Mouse (Mus musculus) intestine, embryonic 16.5 days (tissue): ENCODE measurements around the gene Nyap2. TPM values are rescaled to one million over a fixed set of nuclear protein-coding genes. Genes with fewer than 3 reads are reported as not detected.

Experiments used
- ATAC-seq: fragments of 200-750 bp; cut with Nextera tagmentation; 2 replicates; pipeline ENCODE4 v1.8.0; 2017; ENCODE audit warnings: moderate TSS enrichment, moderate library complexity
- H3K27ac ChIP-seq: fragments of 300-500 bp; sonication (generic); 2 replicates; pipeline ENCODE4 v1.5.1; 2014; ENCODE audit warnings: mild to moderate bottlenecking, low read length
- H3K27me3 ChIP-seq: fragments of 300-500 bp; sonication (generic); replicated peaks from 2 replicates; pipeline ENCODE4 v1.6.1; 2014; ENCODE audit warnings: low read length, control low read depth, mixed read lengths; ENCODE audit not compliant: control insufficient read depth, insufficient read depth
- H3K36me3 ChIP-seq: fragments of 300-500 bp; sonication (generic); 2 replicates; pipeline ENCODE4 v1.6.1; 2014; ENCODE audit warnings: low read length, control low read depth; ENCODE audit not compliant: control insufficient read depth, insufficient read depth
- H3K4me1 ChIP-seq: fragments of 300-500 bp; sonication (generic); 2 replicates; pipeline ENCODE4 v1.6.1; 2014; ENCODE audit warnings: low read length, control low read depth, mixed read lengths; ENCODE audit not compliant: control insufficient read depth, insufficient read depth
- H3K4me2 ChIP-seq: fragments of 300-500 bp; sonication (generic); 2 replicates; pipeline ENCODE4 v1.6.1; 2014; ENCODE audit warnings: low read depth, low read length, control low read depth
- H3K4me3 ChIP-seq: fragments of 300-500 bp; sonication (generic); 2 replicates; pipeline ENCODE4 v1.5.1; 2014; ENCODE audit warnings: mild to moderate bottlenecking, low read length
- H3K9ac ChIP-seq: fragments of 300-500 bp; sonication (generic); 2 replicates; pipeline ENCODE4 v1.6.1; 2014; ENCODE audit warnings: low read depth, low read length
- H3K9me3 ChIP-seq: fragments of 300-500 bp; sonication (generic); 2 replicates; pipeline ENCODE4 v1.6.1; 2016; ENCODE audit warnings: low read length, control low read depth; ENCODE audit not compliant: control insufficient read depth
- WGBS: fragments of 180-500 bp; shearing (Covaris S2); extraction: QIAGEN DNeasy Blood & Tissue Kit; methylation state at CpG from one replicate; pipeline ENCODE4 v1.1.7; 2014; 5-methylcytosine and 5-hydroxymethylcytosine counted together
- polyA plus RNA-seq: library from polyadenylated mRNA; unstranded; fragments of >200 nt; fragmentation: Nextera tagmentation; extraction: Ambion mirVana; gene quantifications from 2 replicates; pipeline ENCODE4 v1.2.1, GENCODE M21; 2015

Gene Nyap2
- 0.21 and 0.40 TPM in 2 replicates for polyA plus RNA-seq

DNA sequence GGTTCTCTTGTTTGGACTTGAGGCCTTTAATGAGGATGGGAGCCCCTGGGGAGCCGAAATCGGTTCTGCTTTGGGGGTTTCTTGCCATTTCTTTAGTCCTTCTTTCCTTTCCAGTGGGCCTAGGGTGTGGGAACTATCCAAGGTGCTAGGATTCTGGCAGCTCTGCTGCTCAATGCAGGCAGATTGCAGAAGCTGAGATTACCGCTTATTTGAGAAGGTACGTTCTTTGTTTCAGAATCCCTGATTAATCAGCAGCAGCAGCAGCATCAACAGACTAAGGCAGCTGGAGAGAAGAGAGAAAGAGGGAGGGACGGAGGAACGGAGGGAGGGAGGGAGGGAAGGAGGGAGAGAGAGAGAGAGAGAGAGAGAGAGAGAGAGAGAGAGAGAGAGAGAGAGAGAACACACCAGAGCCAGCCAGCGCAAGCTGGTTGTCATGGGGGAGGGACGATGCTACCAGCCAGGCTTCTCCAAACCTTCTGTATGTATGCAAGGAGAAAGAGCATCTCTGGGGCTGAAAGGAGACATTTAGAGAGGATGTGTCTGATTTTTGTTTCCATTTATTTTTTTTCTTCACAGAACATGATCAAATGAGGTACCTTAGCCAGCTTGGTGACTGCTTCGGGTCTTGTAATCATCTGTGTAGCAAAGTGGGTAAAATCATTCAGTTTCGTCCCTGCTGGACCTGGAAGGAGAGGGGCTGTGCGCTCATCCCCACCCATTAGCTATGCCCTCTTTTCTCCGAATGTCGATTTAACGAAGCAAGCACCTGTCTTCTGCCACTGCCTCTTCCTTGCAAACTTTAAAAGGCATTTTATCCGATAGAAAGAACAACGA is at the start of gene Nyap2:
Gene Nyap2, plus strand, starts transcription at position 120 of the 834 bp plus-strand sequence.
- Histone ChIP-seq H3K27me3 (no peaks in the 10 kb centered on the region), H3K4me2 (no peak within 1 kb of the TSS), H3K4me3 (no peak within 1 kb of the TSS), H3K27ac (no peak within 1 kb of the TSS), H3K36me3 (no peaks in the 10 kb centered on the region), H3K9me3 (no peaks in the 10 kb centered on the region), H3K4me1 (no peaks in the 10 kb centered on the region), H3K9ac (no peak within 1 kb of the TSS)
- no peak for ATAC-seq
- 36% methylated on average over 16 of the region's 16 CpGs for WGBS

DNA sequence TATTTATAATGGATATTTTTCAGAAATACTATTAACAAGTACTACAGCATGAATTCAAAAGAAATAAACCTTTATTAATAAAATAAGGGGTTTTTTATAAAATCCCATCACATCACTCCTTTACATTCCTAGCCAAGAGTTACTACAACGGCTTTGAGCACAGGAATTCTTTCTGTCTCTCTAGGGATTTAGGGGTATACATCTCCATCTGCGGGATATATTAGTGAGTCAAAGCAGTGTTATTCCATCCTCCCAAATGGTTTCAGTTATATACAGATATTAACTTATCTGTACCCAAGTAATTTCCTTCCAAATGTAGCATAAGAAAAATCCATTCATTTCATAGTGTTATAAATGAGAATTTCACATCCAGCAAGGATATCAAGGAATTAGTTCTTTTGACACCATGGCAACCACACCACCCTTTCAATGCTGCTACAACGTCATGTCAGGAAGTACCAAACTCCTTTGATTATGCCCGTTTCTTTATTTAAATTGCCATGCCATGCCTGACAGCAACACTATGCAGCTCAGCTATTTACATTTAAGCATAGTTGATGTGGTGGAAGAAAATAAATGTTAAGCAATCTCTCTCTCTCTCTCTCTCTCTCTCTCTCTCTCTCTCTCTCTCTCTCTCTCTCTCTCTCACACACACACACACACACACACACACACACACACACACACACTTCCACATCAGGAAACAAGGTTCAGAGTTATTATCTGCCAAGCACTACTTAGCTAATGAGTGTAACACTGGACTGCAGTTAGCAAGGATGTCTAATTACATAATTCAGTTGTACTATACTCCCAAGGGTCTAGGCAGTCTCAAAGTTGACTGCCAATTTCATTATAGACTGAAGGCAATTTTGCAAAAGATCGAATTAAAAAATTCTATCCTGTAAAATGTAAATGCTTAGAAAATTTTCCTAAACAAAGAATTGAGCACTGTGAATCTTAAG is 33.6 kb upstream of the Nyap2 start:
- Histone ChIP-seq H3K27me3 (no peaks in the 10 kb centered on the region), H3K9me3 (no peaks in the 10 kb centered on the region), H3K4me2 (no peak overlapping the region), H3K27ac (no peak overlapping the region), H3K4me3 (no peak overlapping the region), H3K36me3 (no peaks in the 10 kb centered on the region), H3K9ac (no peak overlapping the region), H3K4me1 (no peaks in the 10 kb centered on the region)
- ATAC-seq = no peak
- 62% methylated on average over 5 of the region's 5 CpGs for WGBS

DNA sequence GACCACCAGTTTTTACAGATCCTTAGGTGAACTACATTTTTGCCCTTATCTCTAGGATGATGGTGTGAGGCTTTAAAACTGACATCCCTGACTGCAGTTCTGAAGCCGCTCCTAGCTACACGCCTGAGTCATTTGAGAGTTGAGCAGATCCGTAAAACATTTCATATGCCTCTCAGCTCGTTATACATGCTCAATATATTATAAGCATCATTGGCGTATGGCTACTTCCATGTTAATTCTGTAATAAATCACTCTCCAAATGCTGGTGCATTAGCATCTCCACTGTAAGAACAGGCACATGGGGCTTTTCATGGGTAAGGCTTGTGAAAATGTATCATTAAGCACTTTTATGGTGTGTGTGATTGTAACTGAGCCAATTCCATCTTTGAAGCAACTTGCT is 18.4 kb upstream of the Nyap2 start:
- Histone ChIP-seq H3K36me3 (no peaks in the 10 kb centered on the region), H3K9me3 (no peaks in the 10 kb centered on the region), H3K4me1 (no peaks in the 10 kb centered on the region), H3K9ac (no peak overlapping the region), H3K4me3 (no peak overlapping the region), H3K4me2 (no peak overlapping the region), H3K27ac (no peak overlapping the region), H3K27me3 (no peaks in the 10 kb centered on the region)
- ATAC-seq = no peak
- 81% methylated on average over 5 of the region's 5 CpGs for WGBS

DNA sequence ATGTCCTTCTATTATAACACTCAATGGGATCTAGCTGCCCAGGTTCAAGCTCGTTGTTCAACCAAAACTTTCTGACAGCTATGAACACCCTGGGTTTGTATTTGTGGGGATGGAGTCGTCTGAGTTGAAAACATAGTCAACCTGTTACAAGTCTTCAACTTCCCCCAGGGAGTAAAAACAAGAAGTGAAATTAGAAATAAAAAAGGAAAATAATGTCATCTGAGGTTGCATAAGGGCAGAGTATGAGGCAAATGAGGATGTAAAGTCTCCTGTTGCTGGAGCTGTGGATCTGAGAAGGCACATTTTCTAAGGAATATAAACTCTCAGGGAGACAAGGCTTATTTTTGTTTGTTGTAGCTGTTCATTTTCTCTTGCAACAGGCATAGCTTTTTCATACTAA is 17.9 kb upstream of the Nyap2 start:
- 61% methylated on average over 2 of the region's 2 CpGs for WGBS

DNA sequence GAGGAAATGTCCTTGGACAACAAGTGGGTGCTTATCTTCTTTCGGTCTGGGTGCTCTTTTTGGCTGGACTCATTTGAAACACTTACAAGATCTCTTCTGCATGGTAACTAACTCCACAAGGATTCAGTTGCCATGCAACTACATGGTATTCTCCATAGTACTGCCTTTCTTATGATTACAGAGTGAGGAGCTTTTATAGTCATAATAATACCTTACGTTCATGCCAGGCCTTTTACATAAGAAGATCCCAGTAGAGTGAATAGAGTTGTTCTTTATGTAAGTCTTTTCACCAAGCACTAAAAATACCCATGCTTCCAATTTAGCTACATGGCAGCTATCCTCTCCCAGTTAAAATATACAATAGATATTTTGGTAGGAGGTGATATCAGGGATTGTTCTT is 13.9 kb upstream of the Nyap2 start:
- Histone ChIP-seq H3K4me2 (no peak overlapping the region), H3K9me3 (no peaks in the 10 kb centered on the region), H3K27ac (no peak overlapping the region), H3K27me3 (no peaks in the 10 kb centered on the region), H3K9ac (no peak overlapping the region), H3K4me1 (no peaks in the 10 kb centered on the region), H3K4me3 (no peak overlapping the region), H3K36me3 (no peaks in the 10 kb centered on the region)
- no peak for ATAC-seq
- 93% methylated on average over 2 of the region's 2 CpGs for WGBS

More for the DNA sequence above, 17.9 kb upstream of the Nyap2 start:
- no peaks in the 10 kb centered on the region for H3K36me3 ChIP-seq
- no peaks in the 10 kb centered on the region for H3K4me1 ChIP-seq
- no peak overlapping the region for H3K4me2 ChIP-seq
- H3K27ac ChIP-seq = no peak overlapping the region
- H3K9me3 ChIP-seq = no peaks in the 10 kb centered on the region
- no peak for ATAC-seq
- no peaks in the 10 kb centered on the region for H3K27me3 ChIP-seq
- H3K4me3 ChIP-seq = no peak overlapping the region
- no peak overlapping the region for H3K9ac ChIP-seq

DNA sequence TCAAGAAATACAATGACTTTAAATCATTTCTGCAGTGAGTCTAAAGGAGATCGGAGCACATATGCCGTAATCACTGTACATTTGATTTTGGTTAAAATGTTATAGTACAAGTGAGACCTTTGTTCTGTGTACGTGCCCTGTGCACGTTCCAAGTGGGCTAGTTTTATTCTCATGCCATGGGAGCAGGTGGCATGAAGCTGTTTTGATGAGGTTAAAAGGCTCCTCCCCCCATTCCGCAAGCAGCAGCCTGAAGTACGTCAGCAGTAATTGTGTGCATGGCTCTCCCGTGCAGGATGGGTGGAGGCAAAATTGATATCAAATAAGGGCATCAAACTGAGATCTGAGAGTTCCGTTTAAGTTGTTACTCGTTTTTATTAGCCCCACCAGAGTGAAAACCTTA is 491 bp upstream of the Nyap2 start:
- Histone ChIP-seq H3K4me3 (no peak overlapping the region), H3K27ac (no peak overlapping the region), H3K4me1 (no peaks in the 10 kb centered on the region), H3K4me2 (no peak overlapping the region), H3K27me3 (no peaks in the 10 kb centered on the region), H3K36me3 (no peaks in the 10 kb centered on the region), H3K9me3 (no peaks in the 10 kb centered on the region), H3K9ac (no peak overlapping the region)
- ATAC-seq = no peak
- 62% methylated on average over 9 of the region's 9 CpGs for WGBS

DNA sequence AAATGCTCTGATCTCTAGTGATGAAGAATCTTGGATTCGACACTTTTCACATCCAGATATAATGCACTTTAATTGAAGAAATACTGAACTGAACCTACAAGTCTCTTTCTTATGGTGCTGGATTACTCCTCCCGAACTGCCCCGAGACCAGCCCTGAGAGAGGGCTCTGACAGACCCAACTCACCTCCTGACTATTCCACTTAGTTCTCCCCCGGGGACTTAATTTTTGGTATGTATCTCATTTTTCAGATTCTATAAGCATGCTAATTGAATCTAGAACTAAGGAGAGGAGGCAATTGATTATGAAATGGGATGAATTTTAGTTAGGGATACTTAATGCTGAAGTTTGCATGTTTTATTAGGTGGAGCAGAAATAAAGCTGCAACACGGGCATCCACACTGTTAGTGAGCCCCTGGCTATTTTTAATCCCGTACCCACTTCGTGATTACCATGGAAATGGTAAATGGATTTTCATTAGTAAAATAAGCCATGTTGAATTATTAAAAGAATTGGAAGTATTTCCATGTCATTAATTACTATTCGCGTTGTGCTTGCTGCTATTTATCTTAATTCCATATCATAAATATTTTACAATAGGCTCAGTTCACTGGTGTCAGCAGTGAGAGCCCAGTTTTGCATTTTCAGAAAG is 1.0 kb downstream of the Nyap2 start:
- Histone ChIP-seq H3K4me3 (no peak overlapping the region), H3K36me3 (no peaks in the 10 kb centered on the region), H3K9me3 (no peaks in the 10 kb centered on the region), H3K4me1 (no peaks in the 10 kb centered on the region), H3K27ac (no peak overlapping the region), H3K4me2 (no peak overlapping the region), H3K27me3 (no peaks in the 10 kb centered on the region), H3K9ac (no peak overlapping the region)
- ATAC-seq = no peak
- 73% methylated on average over 9 of the region's 9 CpGs for WGBS

DNA sequence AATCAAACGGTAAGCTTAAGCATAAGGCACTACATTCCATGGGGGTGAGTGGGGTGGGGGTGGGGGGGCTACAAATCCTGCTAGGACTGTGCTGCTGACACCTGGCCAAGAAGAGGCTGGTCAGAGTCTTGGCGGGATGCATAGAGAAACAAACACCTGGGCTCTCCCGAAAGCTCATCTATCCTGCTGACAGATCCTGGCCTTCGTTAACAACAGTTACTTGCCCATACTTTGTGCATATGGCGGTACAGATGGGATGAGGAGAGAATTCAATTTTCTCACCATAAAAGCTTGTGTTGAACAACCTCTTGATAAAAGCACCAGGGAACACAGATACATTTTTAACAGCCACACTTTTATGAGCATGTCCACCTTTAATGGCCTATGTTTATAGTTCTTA is 10.7 kb downstream of the Nyap2 start:
- WGBS = 74% methylated on average over 5 of the region's 5 CpGs
- Histone ChIP-seq H3K9ac (no peak overlapping the region), H3K4me3 (no peak overlapping the region), H3K9me3 (no peaks in the 10 kb centered on the region), H3K36me3 (no peaks in the 10 kb centered on the region), H3K27ac (no peak overlapping the region), H3K27me3 (no peaks in the 10 kb centered on the region), H3K4me1 (no peaks in the 10 kb centered on the region), H3K4me2 (no peak overlapping the region)
- ATAC-seq = no peak

DNA sequence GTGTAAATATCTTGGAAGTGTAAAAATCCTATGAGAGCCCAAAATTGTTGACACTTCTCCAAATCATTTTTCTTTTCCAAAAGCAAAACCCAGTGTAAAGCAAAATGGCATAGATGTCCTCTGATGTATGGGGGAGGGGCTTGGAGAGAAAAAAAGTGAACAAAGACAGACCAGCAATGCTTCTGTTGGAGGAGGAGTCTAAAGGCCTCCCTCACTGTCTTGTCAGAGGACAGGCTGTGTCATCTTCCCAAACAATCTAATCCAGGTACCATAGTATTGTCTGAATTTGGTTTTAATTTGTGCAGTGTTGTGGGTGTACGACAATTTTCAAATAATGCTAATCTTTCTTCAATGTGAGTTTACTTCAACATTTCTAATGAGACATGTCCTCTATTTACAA is 13.7 kb downstream of the Nyap2 start:
- H3K36me3 ChIP-seq = no peaks in the 10 kb centered on the region
- H3K9me3 ChIP-seq = no peaks in the 10 kb centered on the region
- WGBS = 89% methylated on average over 1 of the region's 1 CpGs

More for the DNA sequence above, 13.7 kb downstream of the Nyap2 start:
- no peak overlapping the region for H3K4me2 ChIP-seq
- H3K4me3 ChIP-seq = no peak overlapping the region
- H3K27ac ChIP-seq = no peak overlapping the region
- no peaks in the 10 kb centered on the region for H3K4me1 ChIP-seq
- H3K9ac ChIP-seq = no peak overlapping the region
- no peak for ATAC-seq
- H3K27me3 ChIP-seq = no peaks in the 10 kb centered on the region
